Mouse (Mus musculus): ENCODE data around the gene Slco3a1.

DNA sequence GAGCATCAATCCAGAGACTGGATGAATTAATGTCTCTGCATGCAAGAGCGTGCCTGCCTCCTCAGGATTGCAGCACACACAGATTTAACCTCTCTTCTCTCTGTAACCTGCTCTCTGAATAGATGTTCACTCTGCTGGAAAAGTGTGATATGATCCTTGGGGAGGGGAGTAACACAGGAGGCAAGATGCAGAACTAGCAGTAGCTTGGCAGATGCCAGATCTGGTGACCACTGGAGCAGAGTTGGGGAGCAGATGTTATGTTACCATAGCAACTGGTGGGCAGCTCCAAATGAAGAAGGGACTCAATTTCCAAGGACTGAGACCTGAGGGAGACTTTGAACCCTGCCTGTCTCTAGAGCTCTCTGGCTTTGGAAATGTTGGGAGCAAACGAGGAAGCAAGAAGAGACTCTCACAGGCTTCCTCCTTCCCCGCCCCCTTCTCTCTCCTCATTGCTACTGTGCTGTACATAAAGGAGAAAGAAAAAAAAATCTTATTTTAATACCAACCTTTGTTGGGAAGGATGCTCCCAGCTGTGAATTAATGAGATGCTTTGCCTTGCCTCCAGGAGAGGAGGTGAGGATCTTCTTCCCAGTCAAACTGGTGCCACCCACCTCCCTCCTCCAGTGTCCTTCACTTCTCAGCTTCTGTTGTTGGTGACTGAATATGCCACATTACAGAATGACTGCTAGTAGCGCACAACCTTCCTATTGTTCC is 314.0 kb downstream of the Slco3a1 start:
- no peak for TF ChIP-seq CTCF (IDR thresholded peaks at IDR 0.05; ENCODE audit: low read depth, low read length)
- no peak for TF ChIP-seq POLR2A (IDR thresholded peaks at IDR 0.05; ENCODE audit: insufficient read depth, low read length)

All from ES-Bruce4 (cell line).